Mouse (Mus musculus) kidney, adult 11 months (tissue): Measurements from ENCODE around the gene Irgq.
"Not testable (repeated sequence)": the region's sequence is repeated elsewhere in the genome, so short reads cannot be mapped to it uniquely, and the experiment has no call there.

Source experiments
- DNase-seq: peaks from one replicate; pipeline ENCODE4 v3.0.0; 2022

Irgq gene

GRCm38 (mm10) chr7:24530062-24530931, at the start of gene Irgq:
TSS of gene Irgq (plus strand) at chr7:24530689.
- DNase-seq, result peak; percentile 99

- no peak for DNase-seq
Observed at GRCm38 (mm10) chr7:24480986-24481473, 49.5 kb upstream of the Irgq start.

- DNase-seq, result peak; percentile 78
Observed at GRCm38 (mm10) chr7:24481474-24482207, 48.8 kb upstream of the Irgq start, which contains the start of gene Cadm4. TSS of gene Cadm4 (plus strand) at chr7:24482023.

- no peak for DNase-seq
Observed at GRCm38 (mm10) chr7:24482208-24483020, 48.1 kb upstream of the Irgq start.

- not testable (repeated sequence) for DNase-seq
Observed at GRCm38 (mm10) chr7:24483291-24483690, 47.2 kb upstream of the Irgq start.

GRCm38 (mm10) chr7:24485481-24485880, 45.0 kb upstream of the Irgq start:
- no peak for DNase-seq

- no peak for DNase-seq
Observed at GRCm38 (mm10) chr7:24486654-24487130, 43.8 kb upstream of the Irgq start.

GRCm38 (mm10) chr7:24487403-24487802, 43.1 kb upstream of the Irgq start:
- DNase-seq, result no peak

- DNase-seq, result no peak
Observed at GRCm38 (mm10) chr7:24488303-24488702, 42.2 kb upstream of the Irgq start.

GRCm38 (mm10) chr7:24499856-24500577, 30.5 kb upstream of the Irgq start:
- peak; percentile 58 for DNase-seq

- no peak for DNase-seq
Observed at GRCm38 (mm10) chr7:24500929-24501328, 29.6 kb upstream of the Irgq start.

- DNase-seq, result no peak
Observed at GRCm38 (mm10) chr7:24501492-24501891, 29.0 kb upstream of the Irgq start.

- no peak for DNase-seq
Observed at GRCm38 (mm10) chr7:24504004-24504403, 26.5 kb upstream of the Irgq start.

GRCm38 (mm10) chr7:24504868-24505267, 25.6 kb upstream of the Irgq start:
- no peak for DNase-seq

- DNase-seq, result no peak
Observed at GRCm38 (mm10) chr7:24505447-24506064, 24.9 kb upstream of the Irgq start.

- DNase-seq, result peak; percentile 49
Observed at GRCm38 (mm10) chr7:24506065-24506459, 24.4 kb upstream of the Irgq start.

GRCm38 (mm10) chr7:24506476-24506837, 24.0 kb upstream of the Irgq start:
- peak; percentile 76 for DNase-seq

- peak; percentile 80 for DNase-seq
Observed at GRCm38 (mm10) chr7:24506838-24507725, 23.4 kb upstream of the Irgq start, which contains the start of gene Zfp428. TSS of gene Zfp428 (plus strand) at chr7:24507006.

GRCm38 (mm10) chr7:24507726-24508114, 22.8 kb upstream of the Irgq start:
- peak; percentile 35 for DNase-seq

GRCm38 (mm10) chr7:24512355-24512754, 18.1 kb upstream of the Irgq start, which contains the start of gene AC161166.1:
TSS of gene AC161166.1 (minus strand) at chr7:24512455.
- DNase-seq, result no peak
